Mouse (Mus musculus): ENCODE measurements around the gene 1110059E24Rik. TPM values are rescaled to one million over a fixed set of nuclear protein-coding genes. Genes with fewer than 3 reads are reported as not detected.
A peak's percentile ranks its signal among the peaks of the same experiment; 100 is the strongest.

1110059E24Rik gene
- total RNA-seq, 2 experiments from 2014 or later: 26.0 to 29.4 TPM

GRCm38 (mm10) chr19:21571986-21572385, 80.8 kb downstream of the 1110059E24Rik start:
- DNase-seq: no peak

GRCm38 (mm10) chr19:21571223-21571980, 81.4 kb downstream of the 1110059E24Rik start:
- DNase-seq: peak; percentile 91 to 94

- DNase-seq: no peak
Observed at GRCm38 (mm10) chr19:21570778-21571177, 82.0 kb downstream of the 1110059E24Rik start.

GRCm38 (mm10) chr19:21568528-21569185, 84.1 kb downstream of the 1110059E24Rik start:
- DNase-seq: no peak

GRCm38 (mm10) chr19:21567933-21568332, 84.8 kb downstream of the 1110059E24Rik start:
- DNase-seq: no peak

GRCm38 (mm10) chr19:21566484-21566883, 86.3 kb downstream of the 1110059E24Rik start:
- DNase-seq: no peak

GRCm38 (mm10) chr19:21564461-21564797, 88.3 kb downstream of the 1110059E24Rik start:
- no peak for DNase-seq

GRCm38 (mm10) chr19:21563789-21564460, 88.9 kb downstream of the 1110059E24Rik start:
- DNase-seq: peak; percentile 79 to 84

- no peak for DNase-seq
Observed at GRCm38 (mm10) chr19:21562996-21563395, 89.8 kb downstream of the 1110059E24Rik start.

- DNase-seq: no peak
Observed at GRCm38 (mm10) chr19:21552801-21553200, 100.0 kb downstream of the 1110059E24Rik start.

- no peak for DNase-seq
Observed at GRCm38 (mm10) chr19:21551921-21552536, 100.7 kb downstream of the 1110059E24Rik start.

- no peak for DNase-seq
Observed at GRCm38 (mm10) chr19:21549713-21550112, 103.1 kb downstream of the 1110059E24Rik start.

- no peak for DNase-seq
Observed at GRCm38 (mm10) chr19:21548947-21549346, 103.8 kb downstream of the 1110059E24Rik start.

GRCm38 (mm10) chr19:21537125-21537524, 115.7 kb downstream of the 1110059E24Rik start:
- DNase-seq: no peak

Other genes starting within 250 kb of the 1110059E24Rik start
- 10 to 100 TPM in 1 of 2 experiments, 1 to 10 TPM in 1; 9.7 to 15.8 TPM for gene Gda, start 179.5 kb downstream of the 1110059E24Rik start, total RNA-seq (2021)
- 10 to 100 TPM; 50.1 to 58.3 TPM for gene Abhd17b, start 209 bp upstream of the 1110059E24Rik start, total RNA-seq (2021)
- gene Cemip2, start 125.4 kb upstream of the 1110059E24Rik start, total RNA-seq (2021): 10 to 100 TPM; 22.8 to 23.7 TPM